Mouse (Mus musculus): ENCODE results near the gene Lekr1. TPM values are rescaled to one million over a fixed set of nuclear protein-coding genes. Genes with fewer than 3 reads are reported as not detected.

The Lekr1 gene
- polyA plus RNA-seq, 1 experiment from 2014 or later = 6.3 TPM

GRCm38 (mm10) chr3:65659620-65659932 is 6.5 kb upstream of the Lekr1 start:
- Histone ChIP-seq H3K27ac (replicated peaks; ENCODE audit: low read depth, low read length) (peak overlapping the region; percentile 42; the same call in 1 of the 2 replicates), H3K9me3 (ENCODE audit: control insufficient read depth, low read length) (no peaks in the 10 kb centered on the region), H3K36me3 (ENCODE audit: control insufficient read depth, insufficient read depth, low read length) (no peaks in the 10 kb centered on the region), H3K4me1 (ENCODE audit: control insufficient read depth, insufficient read depth, low read length) (0 out of 2 replicates have a peak, but pooled peaks cover 2% of the 10 kb centered on the region), H3K4me3 (ENCODE audit: low read depth, low read length) (peak overlapping the region; percentile 58), H3K27me3 (ENCODE audit: control insufficient read depth, insufficient read depth, low read length) (0 out of 2 replicates have a peak, but pooled peaks cover 3% of the 10 kb centered on the region), H3K4me2 (ENCODE audit: low read depth, severe bottlenecking) (peak overlapping the region; percentile 97), H3K9ac (ENCODE audit: low read length) (peak overlapping the region; percentile 83)
- WGBS = under 1% methylated on average over 9 of the region's 9 CpGs
- no peak for DNase-seq (ENCODE audit: low spot score)
- ATAC-seq (ENCODE audit: insufficient number of reproducible peaks, low FRiP score, low TSS enrichment, low read depth) = peak; percentile 31

- DNase-seq (ENCODE audit: low spot score) (no peak), ATAC-seq (ENCODE audit: insufficient number of reproducible peaks, low FRiP score, low TSS enrichment, low read depth) (no peak)
- no peak overlapping the region for H3K4me3 ChIP-seq (ENCODE audit: low read depth, low read length)
- 0 out of 2 replicates have a peak, but pooled peaks cover 3% of the 10 kb centered on the region for H3K27me3 ChIP-seq (ENCODE audit: control insufficient read depth, insufficient read depth, low read length)
- no peak overlapping the region for H3K4me2 ChIP-seq (ENCODE audit: low read depth, severe bottlenecking)
- no peak overlapping the region for H3K27ac ChIP-seq (replicated peaks; ENCODE audit: low read depth, low read length)
- H3K9me3 ChIP-seq (ENCODE audit: control insufficient read depth, low read length) = no peaks in the 10 kb centered on the region
- H3K4me1 ChIP-seq (ENCODE audit: control insufficient read depth, insufficient read depth, low read length) = 0 out of 2 replicates have a peak, but pooled peaks cover 2% of the 10 kb centered on the region
- WGBS = 88% methylated on average over 4 of the region's 4 CpGs
- no peaks in the 10 kb centered on the region for H3K36me3 ChIP-seq (ENCODE audit: control insufficient read depth, insufficient read depth, low read length)
- no peak overlapping the region for H3K9ac ChIP-seq (ENCODE audit: low read length)
Observed at GRCm38 (mm10) chr3:65660336-65660735, 5.7 kb upstream of the Lekr1 start.

DNA sequence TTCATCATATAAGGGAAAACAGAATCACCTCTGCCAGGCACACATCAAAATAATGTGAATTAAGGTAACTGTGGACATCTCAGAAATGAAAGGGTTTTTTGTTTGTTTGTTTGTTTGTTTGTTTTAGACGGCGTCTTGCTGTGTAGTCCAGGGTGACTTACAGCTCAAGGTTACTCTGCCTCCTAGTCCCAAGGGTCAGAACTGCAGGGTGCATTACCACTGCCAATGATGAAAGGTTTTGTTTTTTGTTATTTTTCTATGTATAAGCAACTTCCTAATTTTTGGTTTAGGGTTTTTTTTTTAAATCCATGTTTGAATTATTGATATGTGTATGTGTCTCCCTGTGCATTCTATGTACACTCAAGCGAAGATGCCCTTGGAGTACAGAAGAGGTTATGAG is 4.3 kb upstream of the Lekr1 start:
- Histone ChIP-seq H3K4me3 (ENCODE audit: low read depth, low read length) (no peak overlapping the region), H3K27me3 (ENCODE audit: control insufficient read depth, insufficient read depth, low read length) (0 out of 2 replicates have a peak, but pooled peaks cover 3% of the 10 kb centered on the region), H3K4me1 (ENCODE audit: control insufficient read depth, insufficient read depth, low read length) (0 out of 2 replicates have a peak, but pooled peaks cover 2% of the 10 kb centered on the region), H3K9me3 (ENCODE audit: control insufficient read depth, low read length) (no peaks in the 10 kb centered on the region), H3K9ac (ENCODE audit: low read length) (no peak overlapping the region), H3K27ac (replicated peaks; ENCODE audit: low read depth, low read length) (no peak overlapping the region), H3K36me3 (ENCODE audit: control insufficient read depth, insufficient read depth, low read length) (no peaks in the 10 kb centered on the region), H3K4me2 (ENCODE audit: low read depth, severe bottlenecking) (no peak overlapping the region)
- ATAC-seq (ENCODE audit: insufficient number of reproducible peaks, low FRiP score, low TSS enrichment, low read depth) (no peak), DNase-seq (ENCODE audit: low spot score) (no peak)
- WGBS = 86% methylated on average over 3 of the region's 3 CpGs

DNA sequence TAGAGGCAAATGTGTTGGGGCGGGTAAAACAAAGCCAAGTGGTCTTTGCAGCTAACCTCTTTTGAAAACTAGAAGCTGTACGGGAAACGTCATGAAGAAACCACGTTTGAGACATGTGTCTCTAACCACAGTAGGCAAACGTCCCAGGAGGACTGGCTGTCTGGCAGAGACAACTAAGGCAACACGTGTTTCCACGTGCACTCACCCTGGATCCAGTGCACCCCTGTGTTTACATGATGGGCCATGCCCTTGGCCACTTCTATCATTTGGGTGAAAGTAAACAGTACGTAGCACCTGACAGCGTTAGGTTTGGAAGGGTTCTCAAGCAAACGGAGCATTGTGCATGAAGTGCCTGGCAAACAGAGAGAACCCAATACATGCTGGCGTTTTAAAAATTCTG is 2.9 kb upstream of the Lekr1 start:
- Histone ChIP-seq H3K4me1 (ENCODE audit: control insufficient read depth, insufficient read depth, low read length) (0 out of 2 replicates have a peak, but pooled peaks cover 1% of the 10 kb centered on the region), H3K4me3 (ENCODE audit: low read depth, low read length) (no peak overlapping the region), H3K27ac (replicated peaks; ENCODE audit: low read depth, low read length) (no peak overlapping the region), H3K9me3 (ENCODE audit: control insufficient read depth, low read length) (no peaks in the 10 kb centered on the region), H3K9ac (ENCODE audit: low read length) (no peak overlapping the region), H3K36me3 (ENCODE audit: control insufficient read depth, insufficient read depth, low read length) (no peaks in the 10 kb centered on the region), H3K4me2 (ENCODE audit: low read depth, severe bottlenecking) (no peak overlapping the region), H3K27me3 (ENCODE audit: control insufficient read depth, insufficient read depth, low read length) (no peaks in the 10 kb centered on the region)
- DNase-seq (ENCODE audit: low spot score) = no peak
- ATAC-seq (ENCODE audit: insufficient number of reproducible peaks, low FRiP score, low TSS enrichment, low read depth) = no peak
- WGBS = 82% methylated on average over 11 of the region's 11 CpGs

- WGBS = 71% methylated on average over 6 of the region's 6 CpGs
- ATAC-seq (ENCODE audit: insufficient number of reproducible peaks, low FRiP score, low TSS enrichment, low read depth) (no peak), DNase-seq (ENCODE audit: low spot score) (no peak)
- Histone ChIP-seq H3K9me3 (ENCODE audit: control insufficient read depth, low read length) (no peaks in the 10 kb centered on the region), H3K36me3 (ENCODE audit: control insufficient read depth, insufficient read depth, low read length) (no peaks in the 10 kb centered on the region), H3K9ac (ENCODE audit: low read length) (no peak overlapping the region), H3K4me3 (ENCODE audit: low read depth, low read length) (no peak overlapping the region), H3K27ac (replicated peaks; ENCODE audit: low read depth, low read length) (no peak overlapping the region), H3K27me3 (ENCODE audit: control insufficient read depth, insufficient read depth, low read length) (no peaks in the 10 kb centered on the region), H3K4me1 (ENCODE audit: control insufficient read depth, insufficient read depth, low read length) (no peaks in the 10 kb centered on the region), H3K4me2 (ENCODE audit: low read depth, severe bottlenecking) (no peak overlapping the region)
Observed at GRCm38 (mm10) chr3:65670216-65670615, 4.2 kb downstream of the Lekr1 start.

GRCm38 (mm10) chr3:65673725-65674124 is 7.7 kb downstream of the Lekr1 start:
- H3K27ac ChIP-seq (replicated peaks; ENCODE audit: low read depth, low read length) = no peak overlapping the region
- ATAC-seq (ENCODE audit: insufficient number of reproducible peaks, low FRiP score, low TSS enrichment, low read depth) = no peak

DNA sequence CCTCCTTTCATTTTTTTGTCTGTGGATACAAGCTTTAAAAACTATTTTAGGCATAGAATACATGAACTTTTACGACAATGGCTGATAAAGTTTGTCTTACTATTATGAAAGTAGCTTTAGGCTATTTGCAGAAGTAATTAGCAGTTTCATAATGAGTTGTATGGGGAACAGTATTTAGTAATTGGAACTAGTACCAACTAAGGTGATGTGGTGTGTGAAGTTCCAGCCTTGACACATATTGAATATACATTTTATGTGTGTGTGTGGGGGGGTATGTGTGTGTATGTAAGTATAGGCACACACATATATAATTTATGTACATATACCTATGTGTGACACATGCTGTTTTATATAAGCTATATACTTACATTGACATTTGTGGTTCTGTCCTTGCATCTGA is 14.6 kb downstream of the Lekr1 start:
- 86% methylated on average over 1 of the region's 1 CpGs for WGBS
- Histone ChIP-seq H3K4me1 (ENCODE audit: control insufficient read depth, insufficient read depth, low read length) (no peaks in the 10 kb centered on the region), H3K4me2 (ENCODE audit: low read depth, severe bottlenecking) (no peak overlapping the region), H3K27me3 (ENCODE audit: control insufficient read depth, insufficient read depth, low read length) (no peaks in the 10 kb centered on the region), H3K36me3 (ENCODE audit: control insufficient read depth, insufficient read depth, low read length) (no peaks in the 10 kb centered on the region), H3K9me3 (ENCODE audit: control insufficient read depth, low read length) (no peaks in the 10 kb centered on the region), H3K9ac (ENCODE audit: low read length) (no peak overlapping the region), H3K27ac (replicated peaks; ENCODE audit: low read depth, low read length) (no peak overlapping the region), H3K4me3 (ENCODE audit: low read depth, low read length) (no peak overlapping the region)
- DNase-seq (ENCODE audit: low spot score) (no peak), ATAC-seq (ENCODE audit: insufficient number of reproducible peaks, low FRiP score, low TSS enrichment, low read depth) (no peak)

More at GRCm38 (mm10) chr3:65673725-65674124, 7.7 kb downstream of the Lekr1 start:
- H3K9me3 ChIP-seq (ENCODE audit: control insufficient read depth, low read length) = no peaks in the 10 kb centered on the region
- WGBS = 42% methylated on average over 8 of the region's 8 CpGs
- no peak for DNase-seq (ENCODE audit: low spot score)
- H3K4me2 ChIP-seq (ENCODE audit: low read depth, severe bottlenecking) = no peak overlapping the region
- no peaks in the 10 kb centered on the region for H3K4me1 ChIP-seq (ENCODE audit: control insufficient read depth, insufficient read depth, low read length)
- no peaks in the 10 kb centered on the region for H3K27me3 ChIP-seq (ENCODE audit: control insufficient read depth, insufficient read depth, low read length)
- no peak overlapping the region for H3K4me3 ChIP-seq (ENCODE audit: low read depth, low read length)
- no peaks in the 10 kb centered on the region for H3K36me3 ChIP-seq (ENCODE audit: control insufficient read depth, insufficient read depth, low read length)
- H3K9ac ChIP-seq (ENCODE audit: low read length) = no peak overlapping the region

DNA sequence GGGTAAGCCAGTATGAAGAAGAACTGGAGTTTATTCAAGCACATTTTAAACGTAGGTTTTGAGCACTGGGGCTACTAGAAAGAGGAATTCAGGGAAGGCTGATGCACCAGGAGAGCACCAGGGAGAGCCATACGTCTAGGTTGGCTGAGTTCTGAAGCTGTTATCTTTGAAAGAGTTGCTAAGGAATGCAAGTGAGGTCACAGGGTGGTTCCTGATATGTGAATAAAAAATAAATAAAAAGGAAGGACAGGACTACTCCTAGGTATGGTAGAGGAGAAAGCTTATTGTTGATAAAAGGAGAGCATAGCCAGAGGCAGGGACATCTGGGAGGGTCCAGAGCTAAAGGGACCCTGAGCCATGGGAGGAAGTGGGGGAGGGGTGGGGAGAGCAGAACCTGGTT is 23.7 kb downstream of the Lekr1 start:
- Histone ChIP-seq H3K4me2 (ENCODE audit: low read depth, severe bottlenecking) (no peak overlapping the region), H3K9ac (ENCODE audit: low read length) (no peak overlapping the region), H3K36me3 (ENCODE audit: control insufficient read depth, insufficient read depth, low read length) (no peaks in the 10 kb centered on the region), H3K9me3 (ENCODE audit: control insufficient read depth, low read length) (no peaks in the 10 kb centered on the region), H3K27ac (replicated peaks; ENCODE audit: low read depth, low read length) (no peak overlapping the region), H3K4me1 (ENCODE audit: control insufficient read depth, insufficient read depth, low read length) (no peaks in the 10 kb centered on the region), H3K27me3 (ENCODE audit: control insufficient read depth, insufficient read depth, low read length) (no peaks in the 10 kb centered on the region), H3K4me3 (ENCODE audit: low read depth, low read length) (no peak overlapping the region)
- DNase-seq (ENCODE audit: low spot score) (no peak), ATAC-seq (ENCODE audit: insufficient number of reproducible peaks, low FRiP score, low TSS enrichment, low read depth) (no peak)
- 37% methylated on average over 2 of the region's 2 CpGs for WGBS

- Histone ChIP-seq H3K4me1 (ENCODE audit: control insufficient read depth, insufficient read depth, low read length) (no peaks in the 10 kb centered on the region), H3K4me2 (ENCODE audit: low read depth, severe bottlenecking) (no peak overlapping the region), H3K4me3 (ENCODE audit: low read depth, low read length) (no peak overlapping the region), H3K9ac (ENCODE audit: low read length) (no peak overlapping the region), H3K36me3 (ENCODE audit: control insufficient read depth, insufficient read depth, low read length) (no peaks in the 10 kb centered on the region), H3K27me3 (ENCODE audit: control insufficient read depth, insufficient read depth, low read length) (no peaks in the 10 kb centered on the region), H3K27ac (replicated peaks; ENCODE audit: low read depth, low read length) (no peak overlapping the region), H3K9me3 (ENCODE audit: control insufficient read depth, low read length) (no peaks in the 10 kb centered on the region)
- 89% methylated on average over 2 of the region's 2 CpGs for WGBS
- DNase-seq (ENCODE audit: low spot score) (no peak), ATAC-seq (ENCODE audit: insufficient number of reproducible peaks, low FRiP score, low TSS enrichment, low read depth) (no peak)
Observed at GRCm38 (mm10) chr3:65690850-65691249, 24.8 kb downstream of the Lekr1 start.
